Mouse (Mus musculus): ENCODE results near the gene Gm10382. TPM values are rescaled to one million over a fixed set of nuclear protein-coding genes. Genes with fewer than 3 reads are reported as not detected.
A peak's percentile ranks its signal among the peaks of the same experiment; 100 is the strongest.

Gene Gm10382
- polyA plus RNA-seq (2014; fragmentation: Nextera tagmentation; extraction: Ambion mirVana): 0.28 TPM in 1 of 2 replicates, not detected in the other

GRCm38 (mm10) chr5:125389131-125389578 is at the start of gene Gm10382:
TSS of gene Gm10382 (plus strand) at chr5:125389322.
- peaks cover 17% of the 10 kb centered on the region; the same call in 1 of the 2 replicates for H3K4me1 ChIP-seq (ENCODE audit: control insufficient read depth, insufficient read depth, low read length)
- DNase-seq (ENCODE audit: low spot score): peak; percentile 84
- no peaks in the 10 kb centered on the region for H3K27me3 ChIP-seq (ENCODE audit: control insufficient read depth, insufficient read depth, low read length)
- WGBS: under 1% methylated on average over 41 of the region's 41 CpGs
- peak within 1 kb of the TSS; percentile 100 for H3K4me3 ChIP-seq (ENCODE audit: low read depth, low read length)
- H3K9ac ChIP-seq (ENCODE audit: low read length): peak within 1 kb of the TSS; percentile 97
- peak within 1 kb of the TSS; percentile 79 for H3K4me2 ChIP-seq (ENCODE audit: low read depth, severe bottlenecking)
- no peaks in the 10 kb centered on the region for H3K9me3 ChIP-seq (ENCODE audit: control insufficient read depth, low read length)
- H3K27ac ChIP-seq (replicated peaks; ENCODE audit: low read depth, low read length): peak within 1 kb of the TSS; percentile 86
- ATAC-seq (ENCODE audit: insufficient number of reproducible peaks, low FRiP score, low TSS enrichment, low read depth): peak; percentile 26
- H3K36me3 ChIP-seq (ENCODE audit: control insufficient read depth, insufficient read depth, low read length): peaks cover 11% of the 10 kb centered on the region

- no peaks in the 10 kb centered on the region for H3K36me3 ChIP-seq (ENCODE audit: control insufficient read depth, insufficient read depth, low read length)
- no peaks in the 10 kb centered on the region for H3K27me3 ChIP-seq (ENCODE audit: control insufficient read depth, insufficient read depth, low read length)
- no peaks in the 10 kb centered on the region for H3K9me3 ChIP-seq (ENCODE audit: control insufficient read depth, low read length)
- H3K27ac ChIP-seq (replicated peaks; ENCODE audit: low read depth, low read length): no peak overlapping the region
- peak overlapping the region; percentile 62 for H3K9ac ChIP-seq (ENCODE audit: low read length)
- WGBS: 1% methylated on average over 25 of the region's 25 CpGs
- DNase-seq (ENCODE audit: low spot score) (peak; percentile 50), ATAC-seq (ENCODE audit: insufficient number of reproducible peaks, low FRiP score, low TSS enrichment, low read depth) (no peak)
- H3K4me2 ChIP-seq (ENCODE audit: low read depth, severe bottlenecking): peak overlapping the region; percentile 97
- H3K4me1 ChIP-seq (ENCODE audit: control insufficient read depth, insufficient read depth, low read length): peaks cover 11% of the 10 kb centered on the region; the same call in 1 of the 2 replicates
- H3K4me3 ChIP-seq (ENCODE audit: low read depth, low read length): peak overlapping the region; percentile 67
These were observed 49.1 kb upstream of the Gm10382 start for GRCm38 (mm10) chr5:125339851-125340531.

- Histone ChIP-seq H3K27me3 (ENCODE audit: control insufficient read depth, insufficient read depth, low read length) (no peaks in the 10 kb centered on the region), H3K4me3 (ENCODE audit: low read depth, low read length) (peak within 1 kb of the TSS; percentile 67), H3K9me3 (ENCODE audit: control insufficient read depth, low read length) (no peaks in the 10 kb centered on the region), H3K9ac (ENCODE audit: low read length) (peak within 1 kb of the TSS; percentile 62), H3K4me1 (ENCODE audit: control insufficient read depth, insufficient read depth, low read length) (peaks cover 11% of the 10 kb centered on the region; the same call in 1 of the 2 replicates), H3K27ac (replicated peaks; ENCODE audit: low read depth, low read length) (no peak within 1 kb of the TSS), H3K36me3 (ENCODE audit: control insufficient read depth, insufficient read depth, low read length) (no peaks in the 10 kb centered on the region), H3K4me2 (ENCODE audit: low read depth, severe bottlenecking) (peak within 1 kb of the TSS; percentile 97)
- WGBS: under 1% methylated on average over 42 of the region's 42 CpGs
- peak; percentile 83 for ATAC-seq (ENCODE audit: insufficient number of reproducible peaks, low FRiP score, low TSS enrichment, low read depth)
- DNase-seq (ENCODE audit: low spot score): peak; percentile 91
These were observed 48.4 kb upstream of the Gm10382 start, which contains the start of gene Scarb1 for GRCm38 (mm10) chr5:125340547-125341262. TSS of gene Scarb1 (minus strand) at chr5:125341094.

- Histone ChIP-seq H3K4me2 (ENCODE audit: low read depth, severe bottlenecking) (peak overlapping the region; percentile 97), H3K9ac (ENCODE audit: low read length) (peak overlapping the region; percentile 30; the same call in 1 of the 2 replicates), H3K4me1 (ENCODE audit: control insufficient read depth, insufficient read depth, low read length) (peaks cover 11% of the 10 kb centered on the region; the same call in 1 of the 2 replicates), H3K36me3 (ENCODE audit: control insufficient read depth, insufficient read depth, low read length) (no peaks in the 10 kb centered on the region), H3K27ac (replicated peaks; ENCODE audit: low read depth, low read length) (no peak overlapping the region), H3K27me3 (ENCODE audit: control insufficient read depth, insufficient read depth, low read length) (no peaks in the 10 kb centered on the region), H3K9me3 (ENCODE audit: control insufficient read depth, low read length) (no peaks in the 10 kb centered on the region), H3K4me3 (ENCODE audit: low read depth, low read length) (peak overlapping the region; percentile 67)
- WGBS: 56% methylated on average over 14 of the region's 14 CpGs
- no peak for ATAC-seq (ENCODE audit: insufficient number of reproducible peaks, low FRiP score, low TSS enrichment, low read depth)
- no peak for DNase-seq (ENCODE audit: low spot score)
These were observed 47.5 kb upstream of the Gm10382 start for GRCm38 (mm10) chr5:125341459-125342090.

GRCm38 (mm10) chr5:125344296-125344695 is 44.8 kb upstream of the Gm10382 start:
- DNase-seq (ENCODE audit: low spot score): no peak
- H3K4me1 ChIP-seq (ENCODE audit: control insufficient read depth, insufficient read depth, low read length): peaks cover 10% of the 10 kb centered on the region; the same call in 1 of the 2 replicates
- H3K9me3 ChIP-seq (ENCODE audit: control insufficient read depth, low read length): no peaks in the 10 kb centered on the region
- 87% methylated on average over 6 of the region's 6 CpGs for WGBS
- no peaks in the 10 kb centered on the region for H3K27me3 ChIP-seq (ENCODE audit: control insufficient read depth, insufficient read depth, low read length)
- no peak for ATAC-seq (ENCODE audit: insufficient number of reproducible peaks, low FRiP score, low TSS enrichment, low read depth)
- no peak overlapping the region for H3K27ac ChIP-seq (replicated peaks; ENCODE audit: low read depth, low read length)
- no peak overlapping the region for H3K4me3 ChIP-seq (ENCODE audit: low read depth, low read length)
- H3K9ac ChIP-seq (ENCODE audit: low read length): no peak overlapping the region
- no peak overlapping the region for H3K4me2 ChIP-seq (ENCODE audit: low read depth, severe bottlenecking)
- H3K36me3 ChIP-seq (ENCODE audit: control insufficient read depth, insufficient read depth, low read length): no peaks in the 10 kb centered on the region

GRCm38 (mm10) chr5:125348067-125348466 is 41.1 kb upstream of the Gm10382 start:
- H3K27ac ChIP-seq (replicated peaks; ENCODE audit: low read depth, low read length): no peak overlapping the region
- no peak overlapping the region for H3K4me3 ChIP-seq (ENCODE audit: low read depth, low read length)
- WGBS: 73% methylated on average over 7 of the region's 7 CpGs
- H3K4me2 ChIP-seq (ENCODE audit: low read depth, severe bottlenecking): no peak overlapping the region
- H3K27me3 ChIP-seq (ENCODE audit: control insufficient read depth, insufficient read depth, low read length): no peaks in the 10 kb centered on the region
- H3K9ac ChIP-seq (ENCODE audit: low read length): no peak overlapping the region
- no peaks in the 10 kb centered on the region for H3K36me3 ChIP-seq (ENCODE audit: control insufficient read depth, insufficient read depth, low read length)
- H3K9me3 ChIP-seq (ENCODE audit: control insufficient read depth, low read length): no peaks in the 10 kb centered on the region
- H3K4me1 ChIP-seq (ENCODE audit: control insufficient read depth, insufficient read depth, low read length): no peaks in the 10 kb centered on the region
- DNase-seq (ENCODE audit: low spot score) (no peak), ATAC-seq (ENCODE audit: insufficient number of reproducible peaks, low FRiP score, low TSS enrichment, low read depth) (no peak)

- Histone ChIP-seq H3K4me2 (ENCODE audit: low read depth, severe bottlenecking) (no peak overlapping the region), H3K9ac (ENCODE audit: low read length) (no peak overlapping the region), H3K9me3 (ENCODE audit: control insufficient read depth, low read length) (no peaks in the 10 kb centered on the region), H3K4me1 (ENCODE audit: control insufficient read depth, insufficient read depth, low read length) (no peaks in the 10 kb centered on the region), H3K27ac (replicated peaks; ENCODE audit: low read depth, low read length) (no peak overlapping the region), H3K4me3 (ENCODE audit: low read depth, low read length) (no peak overlapping the region), H3K36me3 (ENCODE audit: control insufficient read depth, insufficient read depth, low read length) (no peaks in the 10 kb centered on the region), H3K27me3 (ENCODE audit: control insufficient read depth, insufficient read depth, low read length) (no peaks in the 10 kb centered on the region)
- ATAC-seq (ENCODE audit: insufficient number of reproducible peaks, low FRiP score, low TSS enrichment, low read depth): no peak
- DNase-seq (ENCODE audit: low spot score): peak; percentile 70
- 31% methylated on average over 8 of the region's 8 CpGs for WGBS
These were observed 40.6 kb upstream of the Gm10382 start for GRCm38 (mm10) chr5:125348487-125348886.

GRCm38 (mm10) chr5:125349391-125349790 is 39.7 kb upstream of the Gm10382 start:
- no peak for ATAC-seq (ENCODE audit: insufficient number of reproducible peaks, low FRiP score, low TSS enrichment, low read depth)
- Histone ChIP-seq H3K4me3 (ENCODE audit: low read depth, low read length) (no peak overlapping the region), H3K9me3 (ENCODE audit: control insufficient read depth, low read length) (no peaks in the 10 kb centered on the region), H3K4me1 (ENCODE audit: control insufficient read depth, insufficient read depth, low read length) (no peaks in the 10 kb centered on the region), H3K4me2 (ENCODE audit: low read depth, severe bottlenecking) (no peak overlapping the region), H3K9ac (ENCODE audit: low read length) (no peak overlapping the region), H3K27ac (replicated peaks; ENCODE audit: low read depth, low read length) (no peak overlapping the region), H3K27me3 (ENCODE audit: control insufficient read depth, insufficient read depth, low read length) (no peaks in the 10 kb centered on the region), H3K36me3 (ENCODE audit: control insufficient read depth, insufficient read depth, low read length) (no peaks in the 10 kb centered on the region)
- DNase-seq (ENCODE audit: low spot score): no peak
- 87% methylated on average over 3 of the region's 3 CpGs for WGBS
